Mouse (Mus musculus): Measurements from ENCODE around the gene Lysmd3. TPM values are rescaled to one million over a fixed set of nuclear protein-coding genes. Genes with fewer than 3 reads are reported as not detected.

The Lysmd3 gene
- 13.5 and 13.6 TPM in 2 replicates for polyA plus RNA-seq (2015; fragmentation: Nextera tagmentation; extraction: Ambion mirVana)

DNA sequence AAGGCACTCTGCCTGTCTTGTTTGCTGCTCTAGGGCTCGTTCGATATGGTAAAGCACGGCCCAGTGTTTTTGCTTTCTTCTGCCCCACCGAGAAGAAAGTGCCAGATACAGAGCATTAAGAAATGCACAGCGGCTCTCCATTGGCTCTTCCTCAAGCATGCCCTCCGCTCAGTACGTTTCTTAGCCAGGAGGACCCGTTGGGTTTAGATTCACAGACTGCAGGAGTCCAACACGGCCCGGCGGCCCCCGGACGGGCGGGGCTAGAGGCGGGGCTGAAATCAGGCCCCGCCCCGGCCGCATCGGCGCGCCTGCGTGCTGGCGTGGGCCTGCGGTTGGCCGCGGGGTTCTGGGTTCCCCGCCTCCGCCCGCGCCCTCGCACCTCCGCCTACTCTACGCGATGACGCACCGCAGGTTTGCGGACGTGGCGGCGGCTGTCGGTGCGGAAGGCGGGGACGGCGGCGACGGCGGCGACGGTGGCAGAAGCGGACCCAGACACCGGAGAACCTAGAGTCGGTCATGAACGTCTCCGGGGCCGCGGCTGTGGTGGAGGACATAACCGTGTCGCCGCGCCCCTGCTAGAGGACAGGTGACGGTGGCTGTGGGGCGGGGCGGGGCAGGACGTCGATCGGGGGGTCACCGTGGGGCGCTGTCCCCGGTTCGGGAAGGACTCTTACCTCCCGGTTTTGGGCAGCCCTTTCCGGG lies at the start of gene Lysmd3:
Gene Lysmd3 (plus strand): TSS at position 313 of the 702 bp plus-strand sequence.

DNA sequence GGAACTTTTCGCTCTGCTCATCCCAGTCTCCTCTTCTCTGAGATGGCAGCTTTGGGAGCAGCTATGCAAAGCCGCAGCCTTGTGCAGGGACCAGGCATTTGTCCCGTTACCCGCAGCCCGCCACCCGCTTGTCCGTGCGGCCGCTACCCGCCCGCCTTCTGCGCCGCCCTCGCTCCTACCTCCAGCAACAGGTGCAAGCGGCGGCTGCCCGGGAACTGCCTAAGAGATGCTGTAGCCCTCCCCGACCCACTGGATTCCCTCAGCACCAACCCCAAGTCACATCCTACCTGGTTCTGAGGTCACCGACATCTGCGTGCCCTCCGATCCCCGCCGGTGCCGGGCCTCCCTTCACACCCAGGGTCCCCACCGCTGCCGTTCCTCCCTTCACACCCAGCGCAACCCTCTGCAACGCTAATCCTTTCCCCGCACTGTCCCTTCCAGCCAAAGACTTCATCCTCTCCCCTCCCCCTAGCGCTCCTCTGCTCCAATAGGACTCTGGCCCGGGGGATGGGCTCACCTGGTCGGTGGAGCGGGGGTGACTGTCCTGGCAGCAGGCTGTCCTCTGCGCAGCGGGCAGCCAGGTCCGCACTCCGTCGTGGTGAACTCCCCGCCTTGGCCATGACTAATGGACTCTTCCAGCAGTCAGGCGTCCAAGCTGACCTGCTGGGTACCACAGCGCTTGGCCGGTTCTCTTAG lies 24.6 kb upstream of the Lysmd3 start, which contains the start of gene Adgrv1:
Gene Adgrv1 (minus strand): TSS at position 435 of the 696 bp plus-strand sequence.

DNA sequence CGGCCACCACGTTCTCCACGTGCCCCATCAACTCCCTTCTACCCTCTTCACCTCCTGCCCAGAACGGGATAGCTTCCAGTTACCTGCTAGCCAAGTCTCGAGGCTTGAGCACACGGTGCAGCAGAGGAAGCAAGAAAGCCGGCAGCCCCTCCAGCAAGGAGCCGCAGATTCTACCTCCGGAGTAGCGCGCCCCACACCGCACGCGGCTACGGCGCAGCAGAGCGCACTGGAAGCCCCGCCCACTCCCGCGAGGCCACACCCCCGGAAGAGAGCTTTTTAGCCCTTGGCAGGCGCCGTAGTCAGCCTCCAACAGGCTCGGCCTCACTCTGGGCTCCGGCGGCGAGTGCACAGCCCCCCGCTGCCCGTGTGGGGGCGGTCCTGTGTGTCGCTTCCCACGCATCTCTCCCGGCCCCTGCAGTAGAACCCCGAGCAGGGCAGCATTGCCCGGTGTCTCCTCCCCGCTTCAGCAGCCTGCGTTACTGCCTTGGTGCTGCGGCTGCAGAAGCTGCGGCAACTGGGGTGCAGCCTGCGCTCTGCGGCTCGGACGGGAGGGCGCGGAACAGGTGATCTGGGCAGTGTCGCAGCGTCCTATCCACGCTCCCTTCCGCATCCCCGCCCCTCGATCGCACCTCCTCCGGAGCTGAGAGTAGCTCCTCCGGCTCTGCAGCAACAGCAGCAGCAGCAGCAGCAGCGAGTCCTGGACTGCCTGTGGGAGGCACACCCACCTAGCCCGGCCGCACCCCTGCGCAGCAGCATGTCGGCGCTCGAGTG lies 53.5 kb downstream of the Lysmd3 start, which contains the start of the genes Polr3g and Mblac2:
Gene Polr3g (minus strand): TSS at position 239 of the 771 bp plus-strand sequence.
Gene Mblac2 (plus strand): TSS at position 567 of the 771 bp plus-strand sequence.

Other genes starting within 250 kb of the Lysmd3 start
- 0.18 and 0.53 TPM in 2 replicates for gene Adgrv1, start 24.5 kb upstream of the Lysmd3 start, polyA plus RNA-seq (2015; fragmentation: Nextera tagmentation; extraction: Ambion mirVana)
- gene Polr3g, start 53.4 kb downstream of the Lysmd3 start, polyA plus RNA-seq (2015; fragmentation: Nextera tagmentation; extraction: Ambion mirVana): 11.2 and 13.6 TPM in 2 replicates
- 3.2 and 3.6 TPM in 2 replicates for gene Mblac2, start 53.7 kb downstream of the Lysmd3 start, polyA plus RNA-seq (2015; fragmentation: Nextera tagmentation; extraction: Ambion mirVana)
- gene Cetn3, start 125.4 kb downstream of the Lysmd3 start, polyA plus RNA-seq (2015; fragmentation: Nextera tagmentation; extraction: Ambion mirVana): 161 and 183 TPM in 2 replicates

Data from spleen, postnatal 0 days (tissue).